Mouse (Mus musculus) hindbrain, embryonic 11.5 days (tissue): ENCODE data around the gene Foxd3. TPM values are rescaled to one million over a fixed set of nuclear protein-coding genes. Genes with fewer than 3 reads are reported as not detected.
A peak's percentile ranks its signal among the peaks of the same experiment; 100 is the strongest.

Experiments used
- ATAC-seq: fragments of 200-750 bp; cut with Nextera tagmentation; 2 replicates; pipeline ENCODE4 v1.8.0; 2017; ENCODE audit warnings: mild to moderate bottlenecking, moderate TSS enrichment, moderate library complexity; ENCODE audit not compliant: low FRiP score
- DNase-seq: peaks from one replicate; pipeline ENCODE4 v3.0.0-alpha.2; 2015; ENCODE audit warnings: low spot score
- H3K27ac ChIP-seq: fragments of 300-500 bp; sonication (generic); 2 replicates; pipeline ENCODE4 v1.5.1; 2014; ENCODE audit warnings: mild to moderate bottlenecking, low read depth, low read length
- H3K27me3 ChIP-seq: fragments of 300-500 bp; sonication (generic); 2 replicates; pipeline ENCODE4 v1.6.1; 2014; ENCODE audit warnings: mild to moderate bottlenecking, low read length, moderate library complexity, mixed read lengths; ENCODE audit not compliant: control insufficient read depth, insufficient read depth
- H3K36me3 ChIP-seq: fragments of 300-500 bp; sonication (generic); 2 replicates; pipeline ENCODE4 v1.6.1; 2014; ENCODE audit warnings: mild to moderate bottlenecking, low read length, moderate library complexity, mixed read lengths; ENCODE audit not compliant: control insufficient read depth, insufficient read depth
- H3K4me1 ChIP-seq: fragments of 300-500 bp; sonication (generic); replicated peaks from 2 replicates; pipeline ENCODE4 v1.6.1; 2014; ENCODE audit warnings: low read length, mixed read lengths; ENCODE audit not compliant: control insufficient read depth, insufficient read depth
- H3K4me2 ChIP-seq: fragments of 300-500 bp; sonication (generic); replicated peaks from 2 replicates; pipeline ENCODE4 v1.6.1; 2014; ENCODE audit warnings: mild to moderate bottlenecking, low read depth, low read length
- H3K4me3 ChIP-seq: fragments of 300-500 bp; sonication (generic); 2 replicates; pipeline ENCODE4 v1.5.1; 2014; ENCODE audit warnings: low read depth, low read length
- H3K9ac ChIP-seq: fragments of 300-500 bp; sonication (generic); 2 replicates; pipeline ENCODE4 v1.6.1; 2014; ENCODE audit warnings: low read depth, low read length
- H3K9me3 ChIP-seq: fragments of 300-500 bp; sonication (generic); 2 replicates; pipeline ENCODE4 v1.6.1; 2016; ENCODE audit warnings: low read length; ENCODE audit not compliant: control insufficient read depth
- WGBS: fragments of 180-500 bp; shearing (Covaris S2); extraction: QIAGEN DNeasy Blood & Tissue Kit; methylation state at CpG from one replicate; pipeline ENCODE4 v1.1.7; 2014; 5-methylcytosine and 5-hydroxymethylcytosine counted together
- polyA plus RNA-seq: library from polyadenylated mRNA; unstranded; fragments of >200 nt; fragmentation: Nextera tagmentation; extraction: Ambion mirVana; gene quantifications from 2 replicates; pipeline ENCODE4 v1.2.1, GENCODE M21; 2014

Gene Foxd3
- polyA plus RNA-seq, 1 experiment from 2014 or later, result 2.2 TPM

- ATAC-seq, result peak; percentile 56; the same call in 1 of the 2 replicates
- H3K4me1 ChIP-seq, result peaks cover 11% of the 10 kb centered on the region
- H3K27me3 ChIP-seq, result peaks cover 86% of the 10 kb centered on the region
- no peak overlapping the region for H3K4me2 ChIP-seq
- no peaks in the 10 kb centered on the region for H3K36me3 ChIP-seq
- H3K9ac ChIP-seq, result no peak overlapping the region
- no peaks in the 10 kb centered on the region for H3K9me3 ChIP-seq
- H3K4me3 ChIP-seq, result 0 out of 2 replicates have a peak overlapping the region, but pooled peaks have one; percentile 6
- peak overlapping the region; percentile 14; the same call in 1 of the 2 replicates for H3K27ac ChIP-seq
- no peak for DNase-seq
- under 1% methylated on average over 36 of the region's 36 CpGs for whole genome bisulfite sequencing
These were observed 2.4 kb upstream of the Foxd3 start for GRCm38 (mm10) chr4:99653608-99654221.

GRCm38 (mm10) chr4:99654621-99655296, 1.3 kb upstream of the Foxd3 start:
- peak; percentile 55 for DNase-seq
- WGBS, result under 1% methylated on average over 27 of the region's 27 CpGs
- Histone ChIP-seq H3K9ac (no peak overlapping the region), H3K4me3 (no peak overlapping the region), H3K27me3 (peaks cover 78% of the 10 kb centered on the region), H3K4me2 (no peak overlapping the region), H3K36me3 (no peaks in the 10 kb centered on the region), H3K9me3 (no peaks in the 10 kb centered on the region), H3K27ac (no peak overlapping the region), H3K4me1 (peaks cover 11% of the 10 kb centered on the region)
- no peak for ATAC-seq

GRCm38 (mm10) chr4:99656605-99657429, 718 bp downstream of the Foxd3 start:
- Histone ChIP-seq H3K4me2 (peak overlapping the region; percentile 34), H3K4me1 (peaks cover 11% of the 10 kb centered on the region), H3K36me3 (no peaks in the 10 kb centered on the region), H3K9ac (peak overlapping the region; percentile 49; the same call in 1 of the 2 replicates), H3K27me3 (peaks cover 78% of the 10 kb centered on the region), H3K9me3 (no peaks in the 10 kb centered on the region), H3K4me3 (peak overlapping the region; percentile 33), H3K27ac (peak overlapping the region; percentile 49)
- WGBS, result 2% methylated on average over 72 of the region's 92 CpGs
- DNase-seq (peak; percentile 69), ATAC-seq (peak; percentile 31; the same call in 1 of the 2 replicates)

DNA sequence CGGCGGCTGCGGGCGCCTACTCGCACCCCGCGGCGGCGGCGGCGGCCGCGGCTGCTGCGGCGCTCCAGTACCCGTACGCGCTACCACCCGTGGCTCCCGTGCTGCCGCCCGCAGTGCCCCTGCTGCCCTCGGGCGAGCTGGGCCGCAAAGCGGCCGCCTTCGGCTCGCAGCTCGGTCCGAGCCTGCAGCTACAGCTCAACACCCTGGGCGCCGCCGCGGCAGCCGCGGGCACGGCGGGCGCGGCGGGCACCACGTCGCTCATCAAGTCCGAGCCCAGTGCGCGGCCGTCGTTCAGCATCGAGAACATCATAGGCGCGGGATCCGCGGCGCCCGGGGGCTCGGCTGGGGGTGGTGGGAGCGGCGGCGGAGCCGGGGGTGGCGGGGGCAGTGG, 1.3 kb downstream of the Foxd3 start:
- Histone ChIP-seq H3K9ac (peak overlapping the region; percentile 49), H3K27ac (peak overlapping the region; percentile 49), H3K9me3 (no peaks in the 10 kb centered on the region), H3K36me3 (no peaks in the 10 kb centered on the region), H3K4me3 (peak overlapping the region; percentile 33), H3K4me1 (peaks cover 11% of the 10 kb centered on the region), H3K27me3 (peaks cover 78% of the 10 kb centered on the region), H3K4me2 (peak overlapping the region; percentile 34)
- ATAC-seq, result no peak
- peak; percentile 58 for DNase-seq
- 0% methylated on average over 1 of the region's 62 CpGs for WGBS

- H3K27ac ChIP-seq, result peak overlapping the region; percentile 49; the same call in 1 of the 2 replicates
- DNase-seq, result peak; percentile 72
These were observed 1.9 kb downstream of the Foxd3 start for GRCm38 (mm10) chr4:99657831-99658470.

DNA sequence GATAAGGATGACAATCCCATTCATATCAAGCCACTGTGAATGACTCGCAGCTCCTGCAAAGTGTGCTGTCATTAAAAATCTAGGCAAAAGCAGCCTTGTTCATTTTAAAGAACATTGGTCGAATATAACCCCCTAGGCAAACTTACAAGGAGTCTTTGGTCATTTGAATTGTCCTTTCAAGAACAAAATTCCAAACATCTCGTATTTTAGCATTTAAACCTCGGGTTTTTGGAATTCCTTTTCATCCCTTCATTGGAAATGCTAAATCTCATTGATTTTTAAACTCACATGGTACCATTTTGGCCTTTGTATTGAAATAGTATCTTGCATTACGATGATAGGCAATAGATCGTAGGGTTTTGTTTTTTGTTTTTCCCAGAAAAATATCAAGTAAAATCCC, 2.8 kb downstream of the Foxd3 start:
- WGBS, result 19% methylated on average over 6 of the region's 6 CpGs
- no peak for ATAC-seq
- no peak overlapping the region for H3K27ac ChIP-seq
- H3K36me3 ChIP-seq, result no peaks in the 10 kb centered on the region
- DNase-seq, result peak; percentile 44
- no peak overlapping the region for H3K9ac ChIP-seq
- no peak overlapping the region for H3K4me2 ChIP-seq
- H3K4me3 ChIP-seq, result no peak overlapping the region
- peaks cover 13% of the 10 kb centered on the region for H3K4me1 ChIP-seq
- H3K9me3 ChIP-seq, result no peaks in the 10 kb centered on the region
- H3K27me3 ChIP-seq, result peaks cover 78% of the 10 kb centered on the region

More at GRCm38 (mm10) chr4:99657831-99658470, 1.9 kb downstream of the Foxd3 start:
- peaks cover 78% of the 10 kb centered on the region for H3K27me3 ChIP-seq
- peak overlapping the region; percentile 49 for H3K9ac ChIP-seq
- H3K4me1 ChIP-seq, result peaks cover 12% of the 10 kb centered on the region
- under 1% methylated on average over 39 of the region's 41 CpGs for WGBS
- ATAC-seq, result peak; percentile 35
- H3K36me3 ChIP-seq, result no peaks in the 10 kb centered on the region
- no peaks in the 10 kb centered on the region for H3K9me3 ChIP-seq
- peak overlapping the region; percentile 34 for H3K4me2 ChIP-seq
- peak overlapping the region; percentile 33 for H3K4me3 ChIP-seq

- H3K4me2 ChIP-seq, result no peak overlapping the region
- peak; percentile 67 for DNase-seq
- no peaks in the 10 kb centered on the region for H3K9me3 ChIP-seq
- no peak overlapping the region for H3K27ac ChIP-seq
- 2% methylated on average over 28 of the region's 28 CpGs for WGBS
- H3K27me3 ChIP-seq, result peaks cover 77% of the 10 kb centered on the region
- ATAC-seq, result no peak
- no peak overlapping the region for H3K9ac ChIP-seq
- peaks cover 13% of the 10 kb centered on the region for H3K4me1 ChIP-seq
- H3K4me3 ChIP-seq, result peak overlapping the region; percentile 11; the same call in 1 of the 2 replicates
- H3K36me3 ChIP-seq, result no peaks in the 10 kb centered on the region
These were observed 3.4 kb downstream of the Foxd3 start for GRCm38 (mm10) chr4:99659361-99660072.
